Mouse (Mus musculus) testis, adult 10 weeks (tissue): ENCODE data around the gene Inmt. TPM values are rescaled to one million over a fixed set of nuclear protein-coding genes. Genes with fewer than 3 reads are reported as not detected.

Source experiments
- polyA plus RNA-seq: library from polyadenylated mRNA; stranded (reverse); fragments of 350-450 nt; fragmentation: Illumina TruSeq; extraction: RNeasy Lipid Tissue Mini Kit (QIAGEN cat#74804); gene quantifications from one replicate; pipeline ENCODE4 v1.2.3, GENCODE M21; 2014; ENCODE audit warnings: low read depth, low replicate concordance

The Inmt gene
- polyA plus RNA-seq, result not detected

DNA sequence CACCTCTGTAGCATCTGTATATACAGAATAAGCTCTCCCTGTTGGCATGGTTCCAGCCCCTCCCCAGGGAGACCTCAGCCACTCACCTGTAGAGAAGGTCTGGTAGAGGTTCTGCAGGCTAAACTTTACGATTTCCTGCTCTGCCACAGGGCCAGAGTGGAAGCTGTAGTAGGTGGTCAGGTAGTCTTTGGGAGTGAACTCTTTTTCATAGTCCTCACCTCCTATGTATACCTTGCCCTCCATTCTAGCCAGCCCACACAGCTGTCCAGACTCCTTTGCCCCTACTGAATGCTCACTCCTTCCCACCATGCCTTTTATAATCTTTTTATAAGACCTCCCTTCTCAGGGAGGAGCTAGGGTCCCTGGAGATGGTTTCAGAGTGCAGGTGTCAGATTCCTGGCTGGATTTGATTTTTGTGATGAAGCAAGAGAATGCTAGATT, at the start of gene Inmt:
Gene Inmt, minus strand, starts transcription at position 303 of the 441 bp plus-strand sequence.

GRCm38 (mm10) chr6:55202913-55203910, 28.4 kb upstream of the Inmt start, which contains the start of gene Mindy4:
Gene Mindy4, plus strand, starts transcription at chr6:55203383.

DNA sequence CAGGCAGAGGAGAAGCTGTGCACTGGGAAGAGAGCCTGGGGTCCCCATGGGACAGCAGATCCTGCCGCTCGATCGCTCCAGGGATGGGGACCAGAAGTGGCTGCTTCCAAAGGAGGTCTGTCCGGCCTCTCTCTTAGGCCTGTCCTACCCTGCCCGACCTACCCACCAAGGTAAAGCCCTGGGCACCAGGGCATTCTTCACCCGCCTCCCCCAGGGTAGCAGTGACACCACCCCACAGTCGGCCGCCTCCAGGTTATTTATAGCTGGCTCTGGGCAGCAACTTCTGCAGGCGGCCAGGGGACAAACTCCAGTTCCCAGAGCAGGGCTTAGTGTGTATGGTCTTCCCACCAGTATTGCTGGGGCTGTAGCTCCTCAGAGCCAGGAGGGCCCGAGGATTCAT, 42.0 kb downstream of the Inmt start, which contains the start of gene Crhr2:
Gene Crhr2, minus strand, starts transcription at position 223 of the 400 bp plus-strand sequence.

Other genes with a start within 250 kb of the Inmt start
- gene Nod1, start 202.4 kb downstream of the Inmt start, polyA plus RNA-seq, result 0.31 TPM
- 59.3 TPM for gene Ggct, start 182.1 kb downstream of the Inmt start, polyA plus RNA-seq
- gene Gars, start 137.0 kb downstream of the Inmt start, polyA plus RNA-seq, result 47.3 TPM
- gene Crhr2, start 42.0 kb downstream of the Inmt start, polyA plus RNA-seq, result not detected
- 33.0 TPM for gene Mindy4, start 28.3 kb upstream of the Inmt start, polyA plus RNA-seq
- gene Aqp1, start 161.4 kb upstream of the Inmt start, polyA plus RNA-seq, result 0.27 TPM
- not detected for gene Ghrhr, start 201.3 kb upstream of the Inmt start, polyA plus RNA-seq